ENCODE assay signal across 19 mouse cellular contexts in the genomic region with DNA sequence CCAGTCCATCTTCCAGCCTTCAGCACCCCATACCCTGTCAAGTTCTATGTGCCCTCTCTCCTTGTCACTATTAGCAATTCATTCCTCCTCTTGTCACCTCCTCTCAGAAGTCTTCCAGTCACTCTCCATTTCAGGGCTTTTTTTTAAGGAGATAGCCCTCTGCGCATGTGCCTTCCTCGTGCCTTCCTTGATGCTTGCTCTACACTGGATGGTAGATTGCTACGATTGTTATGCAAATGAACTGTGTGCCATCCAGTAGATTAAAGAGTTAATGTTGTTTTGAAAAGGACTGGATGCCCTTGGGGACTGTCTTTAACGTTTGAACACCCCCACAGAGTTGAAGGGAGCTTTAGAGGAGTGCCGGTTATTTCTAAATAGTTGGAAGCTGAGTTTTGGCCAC. TPM values are rescaled to one million over a fixed set of nuclear protein-coding genes. Genes with fewer than 3 reads are reported as not detected.
"Had no signal": no experiment of that assay in that cellular context is flagged by ENCODE, and none has a peak within 500 bp of the region (broad histone marks: within the 10 kb centered on the region; RNA-seq: fewer than 3 reads in every experiment).

No protein-coding gene starts in this region.

- DNase-seq: cerebellum, adult 9-11 months; cerebellum, postnatal 10 days; cerebellum, postnatal 14 days; cerebellum, postnatal 25 days; cerebellum, postnatal 36 days; embryo, embryonic 11 days; forebrain, postnatal 0 days; gastrocnemius, adult 2 months; gastrocnemius, postnatal 10 days; gastrocnemius, postnatal 14 days; gastrocnemius, postnatal 25 days; gastrocnemius, postnatal 36 days; heart, adult 18-20 months; heart, adult 2 months had no signal

RNA-seq across cellular contexts. Expression of a gene that starts 14.4 kb away (rescaled TPM):
- total RNA-seq: granulocyte monocyte progenitor cell, adult 5-6 weeks; heart, adult 8-10 months had no signal

RNA-seq across cellular contexts. Expression of a gene that starts 46.1 kb away (rescaled TPM):
- total RNA-seq: common myeloid progenitor, adult 5-6 weeks; forebrain, postnatal 0 days; gastrocnemius, adult 18-20 months; gastrocnemius, adult 2 months; gastrocnemius, adult 8-10 months; granulocyte monocyte progenitor cell, adult 5-6 weeks had no signal
